Mouse (Mus musculus): ENCODE measurements around the gene Setd7. TPM values are rescaled to one million over a fixed set of nuclear protein-coding genes. Genes with fewer than 3 reads are reported as not detected.

Gene Setd7
- polyA plus RNA-seq, 1 experiment from 2014 or later, result 0.64 TPM

DNA sequence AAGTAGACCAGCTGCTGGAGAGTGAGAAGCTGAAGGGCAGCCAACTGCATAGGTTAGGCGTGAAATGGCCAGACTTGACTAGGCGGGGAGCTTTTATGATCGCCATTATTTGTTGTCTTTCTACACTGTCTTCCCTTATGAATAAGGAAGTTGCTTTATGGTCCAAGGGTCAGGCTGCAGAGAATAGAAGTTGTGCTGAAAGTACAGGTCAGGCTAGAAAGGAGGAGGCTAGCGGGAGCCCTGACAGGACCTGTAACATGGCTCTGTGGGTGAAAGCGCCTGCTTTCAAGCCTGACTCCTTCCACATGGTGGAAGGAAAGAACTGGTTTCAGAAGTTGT, 28.4 kb downstream of the Setd7 start:
- Histone ChIP-seq H3K36me3 (ENCODE audit: control insufficient read depth, insufficient read depth) (peaks cover 2% of the 10 kb centered on the region; the same call in 1 of the 2 replicates), H3K9ac (ENCODE audit: low read depth, low read length) (no peak overlapping the region), H3K27ac (ENCODE audit: low read length) (peak overlapping the region; percentile 59), H3K4me1 (ENCODE audit: control insufficient read depth, low read depth, low read length) (peaks cover 3% of the 10 kb centered on the region; the same call in 1 of the 2 replicates), H3K4me3 (ENCODE audit: low read depth, low read length) (no peak overlapping the region), H3K4me2 (ENCODE audit: low read depth, low read length) (no peak overlapping the region), H3K9me3 (replicated peaks; ENCODE audit: control insufficient read depth, low read length) (no peaks in the 10 kb centered on the region), H3K27me3 (ENCODE audit: control insufficient read depth, insufficient read depth, low read depth, low read length) (no peaks in the 10 kb centered on the region)
- 0 out of 2 replicates have a peak, but pooled peaks have one; percentile 17 for ATAC-seq (ENCODE audit: low read depth)
- 75% methylated on average over 5 of the region's 5 CpGs for WGBS (ENCODE audit: insufficient replicate concordance)

GRCm38 (mm10) chr3:51531473-51532281, 29.0 kb downstream of the Setd7 start:
- WGBS (ENCODE audit: insufficient replicate concordance), result 79% methylated on average over 13 of the region's 13 CpGs
- no peak overlapping the region for H3K4me3 ChIP-seq (ENCODE audit: low read depth, low read length)
- no peaks in the 10 kb centered on the region for H3K27me3 ChIP-seq (ENCODE audit: control insufficient read depth, insufficient read depth, low read depth, low read length)
- H3K4me1 ChIP-seq (ENCODE audit: control insufficient read depth, low read depth, low read length), result peaks cover 3% of the 10 kb centered on the region; the same call in 1 of the 2 replicates
- H3K4me2 ChIP-seq (ENCODE audit: low read depth, low read length), result no peak overlapping the region
- H3K27ac ChIP-seq (ENCODE audit: low read length), result peak overlapping the region; percentile 59
- peaks cover 2% of the 10 kb centered on the region; the same call in 1 of the 2 replicates for H3K36me3 ChIP-seq (ENCODE audit: control insufficient read depth, insufficient read depth)
- no peak overlapping the region for H3K9ac ChIP-seq (ENCODE audit: low read depth, low read length)
- H3K9me3 ChIP-seq (replicated peaks; ENCODE audit: control insufficient read depth, low read length), result no peaks in the 10 kb centered on the region
- ATAC-seq (ENCODE audit: low read depth), result peak; percentile 89

DNA sequence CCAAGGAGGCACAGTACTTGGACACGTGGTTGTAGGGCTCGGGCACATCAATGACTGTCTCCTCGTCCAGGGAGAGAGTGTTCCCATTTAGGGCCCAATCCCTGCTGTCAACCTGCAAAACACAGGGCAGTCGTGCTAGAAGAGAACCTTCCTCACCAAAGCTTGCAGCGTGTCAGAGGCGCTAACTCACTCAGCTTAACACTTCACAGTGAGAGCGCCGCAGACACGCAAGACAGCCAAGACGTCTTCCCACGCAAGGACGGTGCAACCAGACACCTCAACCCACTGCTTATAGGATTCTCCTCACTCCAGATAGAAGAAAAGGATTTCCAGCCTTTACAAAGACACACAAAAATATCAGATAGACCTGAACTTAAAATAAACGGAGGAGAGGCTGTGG, 33.8 kb downstream of the Setd7 start:
- peaks cover under 1% of the 10 kb centered on the region; the same call in 1 of the 2 replicates for H3K36me3 ChIP-seq (ENCODE audit: control insufficient read depth, insufficient read depth)
- no peak overlapping the region for H3K4me3 ChIP-seq (ENCODE audit: low read depth, low read length)
- no peak for ATAC-seq (ENCODE audit: low read depth)
- no peak overlapping the region for H3K27ac ChIP-seq (ENCODE audit: low read length)
- no peaks in the 10 kb centered on the region for H3K27me3 ChIP-seq (ENCODE audit: control insufficient read depth, insufficient read depth, low read depth, low read length)
- 84% methylated on average over 13 of the region's 13 CpGs for WGBS (ENCODE audit: insufficient replicate concordance)
- H3K4me1 ChIP-seq (ENCODE audit: control insufficient read depth, low read depth, low read length), result no peaks in the 10 kb centered on the region
- H3K9me3 ChIP-seq (replicated peaks; ENCODE audit: control insufficient read depth, low read length), result no peaks in the 10 kb centered on the region
- H3K9ac ChIP-seq (ENCODE audit: low read depth, low read length), result no peak overlapping the region
- no peak overlapping the region for H3K4me2 ChIP-seq (ENCODE audit: low read depth, low read length)

- Histone ChIP-seq H3K27ac (ENCODE audit: low read length) (no peak overlapping the region), H3K4me3 (ENCODE audit: low read depth, low read length) (no peak overlapping the region), H3K4me1 (ENCODE audit: control insufficient read depth, low read depth, low read length) (no peaks in the 10 kb centered on the region), H3K9me3 (replicated peaks; ENCODE audit: control insufficient read depth, low read length) (no peaks in the 10 kb centered on the region), H3K4me2 (ENCODE audit: low read depth, low read length) (no peak overlapping the region), H3K27me3 (ENCODE audit: control insufficient read depth, insufficient read depth, low read depth, low read length) (no peaks in the 10 kb centered on the region), H3K9ac (ENCODE audit: low read depth, low read length) (no peak overlapping the region), H3K36me3 (ENCODE audit: control insufficient read depth, insufficient read depth) (no peaks in the 10 kb centered on the region; the same call in 1 of the 2 replicates)
- ATAC-seq (ENCODE audit: low read depth), result no peak
- WGBS (ENCODE audit: insufficient replicate concordance), result 81% methylated on average over 16 of the region's 16 CpGs
Observed at GRCm38 (mm10) chr3:51525186-51525785, 35.4 kb downstream of the Setd7 start.

DNA sequence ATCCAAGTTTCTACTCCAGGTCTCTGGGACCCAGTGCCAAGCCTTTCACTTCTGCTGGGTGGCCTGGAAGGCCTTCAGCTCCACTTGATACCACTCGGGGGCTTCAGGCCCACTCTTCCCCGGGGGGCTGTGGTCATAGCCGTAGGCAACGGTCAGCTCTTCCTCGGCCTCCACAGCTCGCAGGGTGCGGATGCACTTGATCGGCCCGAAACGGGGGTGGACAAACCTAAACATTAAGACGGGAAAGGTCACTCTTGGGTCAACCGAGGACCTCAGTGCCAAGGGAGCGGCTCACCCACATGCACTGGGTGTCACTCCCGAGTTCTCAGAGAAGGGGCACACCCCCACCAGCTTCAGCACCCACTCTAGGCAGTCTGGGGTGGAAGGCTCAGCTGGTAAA, 39.4 kb downstream of the Setd7 start:
- Histone ChIP-seq H3K4me2 (ENCODE audit: low read depth, low read length) (no peak overlapping the region), H3K27ac (ENCODE audit: low read length) (no peak overlapping the region), H3K9ac (ENCODE audit: low read depth, low read length) (no peak overlapping the region), H3K4me1 (ENCODE audit: control insufficient read depth, low read depth, low read length) (peaks cover 22% of the 10 kb centered on the region), H3K9me3 (replicated peaks; ENCODE audit: control insufficient read depth, low read length) (no peaks in the 10 kb centered on the region), H3K4me3 (ENCODE audit: low read depth, low read length) (no peak overlapping the region), H3K36me3 (ENCODE audit: control insufficient read depth, insufficient read depth) (no peaks in the 10 kb centered on the region; the same call in 1 of the 2 replicates), H3K27me3 (ENCODE audit: control insufficient read depth, insufficient read depth, low read depth, low read length) (no peaks in the 10 kb centered on the region)
- no peak for ATAC-seq (ENCODE audit: low read depth)
- 79% methylated on average over 14 of the region's 14 CpGs for WGBS (ENCODE audit: insufficient replicate concordance)

DNA sequence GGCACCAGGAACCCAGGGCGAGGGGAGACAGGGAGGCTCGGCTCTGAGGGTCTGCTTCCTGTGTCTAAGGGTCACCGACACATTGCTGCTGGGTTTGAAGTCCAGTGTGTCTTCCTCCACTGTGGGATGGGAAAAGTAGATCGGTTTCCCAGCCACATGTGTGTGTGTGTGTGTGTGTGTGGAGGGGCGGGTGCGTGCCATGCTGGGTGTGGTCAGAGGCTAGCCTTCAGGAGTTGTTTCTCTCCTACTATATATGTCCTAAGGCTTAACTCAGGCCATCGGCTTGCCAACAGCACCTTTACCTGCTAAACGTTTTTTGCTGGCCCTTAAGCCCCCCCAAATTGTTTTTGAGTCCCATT, 41.9 kb downstream of the Setd7 start:
- H3K27ac ChIP-seq (ENCODE audit: low read length), result peak overlapping the region; percentile 63
- H3K9ac ChIP-seq (ENCODE audit: low read depth, low read length), result peak overlapping the region; percentile 39
- H3K4me2 ChIP-seq (ENCODE audit: low read depth, low read length), result peak overlapping the region; percentile 47
- H3K9me3 ChIP-seq (replicated peaks; ENCODE audit: control insufficient read depth, low read length), result no peaks in the 10 kb centered on the region
- peaks cover 22% of the 10 kb centered on the region for H3K4me1 ChIP-seq (ENCODE audit: control insufficient read depth, low read depth, low read length)
- H3K27me3 ChIP-seq (ENCODE audit: control insufficient read depth, insufficient read depth, low read depth, low read length), result no peaks in the 10 kb centered on the region
- peak; percentile 41; the same call in 1 of the 2 replicates for ATAC-seq (ENCODE audit: low read depth)
- WGBS (ENCODE audit: insufficient replicate concordance), result 18% methylated on average over 8 of the region's 8 CpGs
- no peaks in the 10 kb centered on the region for H3K36me3 ChIP-seq (ENCODE audit: control insufficient read depth, insufficient read depth)
- peak overlapping the region; percentile 24; the same call in 1 of the 2 replicates for H3K4me3 ChIP-seq (ENCODE audit: low read depth, low read length)

GRCm38 (mm10) chr3:51517878-51518762, 42.6 kb downstream of the Setd7 start:
- Histone ChIP-seq H3K36me3 (ENCODE audit: control insufficient read depth, insufficient read depth) (no peaks in the 10 kb centered on the region), H3K9me3 (replicated peaks; ENCODE audit: control insufficient read depth, low read length) (no peaks in the 10 kb centered on the region), H3K9ac (ENCODE audit: low read depth, low read length) (peak overlapping the region; percentile 39), H3K4me1 (ENCODE audit: control insufficient read depth, low read depth, low read length) (peaks cover 22% of the 10 kb centered on the region), H3K4me3 (ENCODE audit: low read depth, low read length) (peak overlapping the region; percentile 24; the same call in 1 of the 2 replicates), H3K27me3 (ENCODE audit: control insufficient read depth, insufficient read depth, low read depth, low read length) (no peaks in the 10 kb centered on the region), H3K27ac (ENCODE audit: low read length) (peak overlapping the region; percentile 71), H3K4me2 (ENCODE audit: low read depth, low read length) (peak overlapping the region; percentile 47)
- ATAC-seq (ENCODE audit: low read depth), result peak; percentile 61
- WGBS (ENCODE audit: insufficient replicate concordance), result 39% methylated on average over 12 of the region's 12 CpGs

DNA sequence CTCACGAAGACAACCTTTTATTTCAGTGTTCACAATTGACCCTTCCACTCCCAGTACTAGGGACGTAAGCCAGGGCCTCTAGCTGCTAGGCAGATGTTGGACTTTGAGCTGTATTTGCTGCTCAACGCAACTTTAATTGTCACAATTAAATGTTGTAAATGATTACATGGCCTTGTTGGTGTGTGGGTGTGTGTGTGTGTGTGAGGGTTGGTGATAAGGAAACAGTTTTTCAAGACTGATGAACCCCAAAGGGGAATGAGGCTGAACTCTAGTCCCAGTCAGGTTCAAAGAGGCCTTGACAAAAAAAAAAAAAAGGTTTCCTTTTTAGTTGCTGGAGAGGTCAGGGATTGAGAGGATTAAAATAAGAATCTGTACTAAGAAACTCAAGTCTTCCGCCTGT, 43.2 kb downstream of the Setd7 start:
- Histone ChIP-seq H3K4me1 (ENCODE audit: control insufficient read depth, low read depth, low read length) (peaks cover 22% of the 10 kb centered on the region), H3K4me2 (ENCODE audit: low read depth, low read length) (peak overlapping the region; percentile 32), H3K27me3 (ENCODE audit: control insufficient read depth, insufficient read depth, low read depth, low read length) (no peaks in the 10 kb centered on the region), H3K9me3 (replicated peaks; ENCODE audit: control insufficient read depth, low read length) (no peaks in the 10 kb centered on the region), H3K9ac (ENCODE audit: low read depth, low read length) (no peak overlapping the region), H3K4me3 (ENCODE audit: low read depth, low read length) (no peak overlapping the region), H3K27ac (ENCODE audit: low read length) (peak overlapping the region; percentile 71; the same call in 1 of the 2 replicates), H3K36me3 (ENCODE audit: control insufficient read depth, insufficient read depth) (no peaks in the 10 kb centered on the region)
- 0 out of 2 replicates have a peak, but pooled peaks have one; percentile 30 for ATAC-seq (ENCODE audit: low read depth)
- WGBS (ENCODE audit: insufficient replicate concordance), result 40% methylated on average over 4 of the region's 4 CpGs

All from liver, embryonic 16.5 days (tissue).